Comparison of ENCODE assay signal across 22 mouse cellular contexts in the genomic region with DNA sequence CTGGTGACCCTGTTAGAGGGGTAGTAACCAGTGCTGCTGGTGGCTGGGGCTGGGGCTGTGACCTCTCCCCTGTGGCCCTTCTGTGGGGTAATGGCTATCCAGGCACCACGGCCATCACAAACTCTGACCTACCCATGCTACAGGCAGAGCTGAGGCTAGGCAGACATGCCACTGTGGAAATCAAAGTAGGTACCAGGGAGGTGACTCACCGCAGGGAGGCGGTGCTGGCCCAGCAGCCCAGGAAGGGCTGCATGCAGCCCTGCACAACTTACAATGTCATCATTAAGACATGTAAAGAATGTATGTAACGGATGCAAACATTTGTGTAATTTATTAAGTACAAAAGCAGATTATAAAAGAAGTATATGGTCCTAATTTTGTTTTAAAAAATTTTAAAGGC. TPM values are rescaled to one million over a fixed set of nuclear protein-coding genes. Genes with fewer than 3 reads are reported as not detected.
A peak's percentile ranks its signal among the peaks of the same experiment; 100 is the strongest.
DNase-seq lines count a peak whose midpoint lies in the region; ATAC-seq and TF ChIP-seq lines count a peak whose summit lies in the region.
"Had no signal": no experiment of that assay in that cellular context is flagged by ENCODE, and none has a peak within 500 bp of the region (broad histone marks: within the 10 kb centered on the region; RNA-seq: fewer than 3 reads in every experiment).

No protein-coding gene starts in this region.

- ATAC-seq in Patski: peak; percentile 74
- peak; percentile 67 for ATAC-seq in stomach, postnatal 0 days (ENCODE audit: low FRiP score, low TSS enrichment)
- no peak for ATAC-seq in hindbrain, embryonic 11.5 days (ENCODE audit: low FRiP score)
- ATAC-seq: CD4-positive, CD25-positive, alpha-beta regulatory T cell, adult 4 months; intestine, postnatal 0 days had no signal

- no peak for TF ChIP-seq POLR2A in lung, adult 2 months (IDR thresholded peaks at IDR 0.05; ENCODE audit: borderline replicate concordance, extremely low read depth, low read depth, low read length)

- TF ChIP-seq EP300 in stomach, postnatal 0 days (optimal IDR thresholded peaks at IDR 0.05): no peak

- CTCF ChIA-PET in Patski (lab: Charles Lee): interaction anchor here (0.9 kb wide), 1 partner anchor 19 kb away, joined by 3 read pairs; no protein-coding TSS in a partner anchor

- no peaks in the 10 kb centered on the region for H3K9me3 ChIP-seq in stomach, postnatal 0 days (ENCODE audit: control insufficient read depth, low read length)
- H3K9me3 ChIP-seq in hindbrain, embryonic 11.5 days (ENCODE audit: control insufficient read depth, low read length): no peaks in the 10 kb centered on the region
- H3K9me3 ChIP-seq: neural tube, embryonic 12.5 days had no signal

- TF ChIP-seq CTCF in lung, adult 2 months (IDR thresholded peaks at IDR 0.05; ENCODE audit: insufficient read depth, low read length): peak; percentile 4; the same call in 1 of the 2 replicates
- TF ChIP-seq CTCF in Patski (IDR thresholded peaks at IDR 0.05): no peak
- no peak for TF ChIP-seq CTCF in stomach, postnatal 0 days (IDR thresholded peaks at IDR 0.05; ENCODE audit: low read depth)

- WGBS in lung, adult 2 months: 69% methylated on average over 4 of the region's 4 CpGs
- WGBS in stomach, postnatal 0 days: 56% methylated on average over 4 of the region's 4 CpGs
- 64% methylated on average over 4 of the region's 4 CpGs for WGBS in hindbrain, embryonic 11.5 days

- no peak overlapping the region for H3K9ac ChIP-seq in stomach, postnatal 0 days (ENCODE audit: low read length)
- no peak overlapping the region for H3K9ac ChIP-seq in hindbrain, embryonic 11.5 days (ENCODE audit: low read depth, low read length)
- H3K9ac ChIP-seq: neural tube, embryonic 12.5 days had no signal

- no peak for DNase-seq in lung, adult 2 months
- no peak for DNase-seq in lung, postnatal 10 days
- DNase-seq in 416B (ENCODE audit: low read depth) (peak; percentile 26), Patski (ENCODE audit: low read depth, low spot score) (no peak)
- peak; percentile 55 for DNase-seq in stomach, postnatal 0 days (ENCODE audit: low spot score)
- no peak for DNase-seq in hindbrain, embryonic 11.5 days (ENCODE audit: low spot score)
- no peak for DNase-seq in layer of hippocampus, postnatal 36 days
- DNase-seq: adrenal gland, adult 8-10 months; cerebellum, adult 2 months; cerebellum, postnatal 25 days; gastrocnemius, adult 2 months; kidney, postnatal 25 days; lung, postnatal 36 days; midbrain, embryonic 14.5 days had no signal

- H3K36me3 ChIP-seq in stomach, postnatal 0 days (ENCODE audit: control insufficient read depth, insufficient read depth, low read length): peaks cover 17% of the 10 kb centered on the region
- H3K36me3 ChIP-seq in hindbrain, embryonic 11.5 days (ENCODE audit: control insufficient read depth, insufficient read depth, low read length): no peaks in the 10 kb centered on the region

- H3K4me3 ChIP-seq in lung, adult 2 months (replicated peaks; ENCODE audit: extremely low read depth, low read depth, low read length): no peak overlapping the region
- H3K4me3 ChIP-seq in stomach, postnatal 0 days (ENCODE audit: low read depth, low read length): no peak overlapping the region
- H3K4me3 ChIP-seq in hindbrain, embryonic 11.5 days (ENCODE audit: low read depth, low read length): no peak overlapping the region
- H3K4me3 ChIP-seq: gastrocnemius, adult 2 months; layer of hippocampus, adult 2 months; neural tube, embryonic 12.5 days had no signal

- POLR2A ChIA-PET in Patski (lab: Charles Lee): no interaction called here

- peaks cover 10% of the 10 kb centered on the region; the same call in 1 of the 2 replicates for H3K4me1 ChIP-seq in lung, adult 2 months (ENCODE audit: control insufficient read depth, insufficient read depth, low read length)
- no peaks in the 10 kb centered on the region for H3K4me1 ChIP-seq in stomach, postnatal 0 days (replicated peaks; ENCODE audit: control insufficient read depth, insufficient read depth)
- no peaks in the 10 kb centered on the region for H3K4me1 ChIP-seq in hindbrain, embryonic 11.5 days (replicated peaks; ENCODE audit: control insufficient read depth, insufficient read depth, low read length)

- 0 out of 2 replicates have a peak overlapping the region, but pooled peaks have one; percentile 18 for H3K27ac ChIP-seq in stomach, postnatal 0 days (replicated peaks)
- no peak overlapping the region for H3K27ac ChIP-seq in hindbrain, embryonic 11.5 days (ENCODE audit: low read depth, low read length)
- H3K27ac ChIP-seq: gastrocnemius, adult 2 months; layer of hippocampus, adult 2 months; neural tube, embryonic 12.5 days had no signal

- no peaks in the 10 kb centered on the region for H3K27me3 ChIP-seq in Patski
- H3K27me3 ChIP-seq in stomach, postnatal 0 days (ENCODE audit: control insufficient read depth, insufficient read depth, low read length): no peaks in the 10 kb centered on the region
- peaks cover 2% of the 10 kb centered on the region; the same call in 1 of the 2 replicates for H3K27me3 ChIP-seq in hindbrain, embryonic 11.5 days (ENCODE audit: control insufficient read depth, insufficient read depth, low read length)
- H3K27me3 ChIP-seq: neural tube, embryonic 12.5 days had no signal

- H3K4me2 ChIP-seq in stomach, postnatal 0 days (replicated peaks; ENCODE audit: low read depth): no peak overlapping the region
- no peak overlapping the region for H3K4me2 ChIP-seq in hindbrain, embryonic 11.5 days (replicated peaks; ENCODE audit: low read depth, low read length)
- H3K4me2 ChIP-seq: heart, embryonic 11.5 days; neural tube, embryonic 12.5 days had no signal

- in situ Hi-C loops in Patski (cut with MboI; ENCODE audit: low pct_unique_long_range_greater_than_20kb): no loop called here

RNA-seq across cellular contexts. Expression of gene S100b, which starts 8.8 kb away (rescaled TPM):
- polyA plus RNA-seq in lung, adult 2 months (2012; rRNA removed): 1.4 and 3.1 TPM in 2 replicates
- polyA plus RNA-seq in Patski (2021): 0.26 TPM
- 2.1 and 2.6 TPM in 2 replicates for polyA plus RNA-seq in stomach, postnatal 0 days (2015; fragmentation: Nextera tagmentation; extraction: Ambion mirVana)
- 0.42 and 0.45 TPM in 2 replicates for polyA plus RNA-seq in hindbrain, embryonic 11.5 days (2014; fragmentation: Nextera tagmentation; extraction: Ambion mirVana)
- 100 to 1,000 TPM; 114 to 128 TPM for total RNA-seq in layer of hippocampus, postnatal 36 days (2021)
- total RNA-seq: hematopoietic stem cell, adult 5-6 weeks; megakaryocyte-erythroid progenitor cell, adult 5-6 weeks had no signal
- polyA plus RNA-seq: CD4-positive, CD25-positive, alpha-beta regulatory T cell, adult 4 months; liver, adult 2 months had no signal

RNA-seq across cellular contexts. Expression of gene Prmt2, which starts 24.8 kb away (rescaled TPM):
- polyA plus RNA-seq in lung, adult 2 months (2012; rRNA removed): 81.3 and 101 TPM in 2 replicates
- polyA plus RNA-seq in Patski (2021): 45.8 TPM
- 26.3 and 28.0 TPM in 2 replicates for polyA plus RNA-seq in stomach, postnatal 0 days (2015; fragmentation: Nextera tagmentation; extraction: Ambion mirVana)
- polyA plus RNA-seq in hindbrain, embryonic 11.5 days (2014; fragmentation: Nextera tagmentation; extraction: Ambion mirVana): 113 TPM in 2 replicates
- total RNA-seq in layer of hippocampus, postnatal 36 days (2021): 10 to 100 TPM; 75.6 to 83.2 TPM

Comparison
In these comparisons a context has a peak if more than half of its experiments do, and no peak if none do; other contexts are left out.
1. DNase-seq: peak in 416B (single experiment) and stomach, postnatal 0 days (single experiment); none in lung, adult 2 months (single experiment), lung, postnatal 10 days (single experiment), Patski (single experiment), hindbrain, embryonic 11.5 days (single experiment) and layer of hippocampus, postnatal 36 days (0 of 2).